Mouse (Mus musculus) sigmoid colon, adult 10 weeks (tissue): ENCODE data around the gene Ost4. TPM values are rescaled to one million over a fixed set of nuclear protein-coding genes. Genes with fewer than 3 reads are reported as not detected.

Experiments
- polyA plus RNA-seq: library from polyadenylated mRNA; stranded (reverse); fragments of 350-450 nt; fragmentation: Illumina TruSeq; extraction: RNeasy Lipid Tissue Mini Kit (QIAGEN cat#74804); gene quantifications from one replicate; pipeline ENCODE4 v1.2.3, GENCODE M21; 2014; ENCODE audit warnings: low read depth, low replicate concordance

Ost4 gene
- polyA plus RNA-seq, result 244 TPM

GRCm38 (mm10) chr5:30907413-30908059, at the start of gene Ost4:
Gene Ost4 (minus strand): TSS chr5:30907788.

DNA sequence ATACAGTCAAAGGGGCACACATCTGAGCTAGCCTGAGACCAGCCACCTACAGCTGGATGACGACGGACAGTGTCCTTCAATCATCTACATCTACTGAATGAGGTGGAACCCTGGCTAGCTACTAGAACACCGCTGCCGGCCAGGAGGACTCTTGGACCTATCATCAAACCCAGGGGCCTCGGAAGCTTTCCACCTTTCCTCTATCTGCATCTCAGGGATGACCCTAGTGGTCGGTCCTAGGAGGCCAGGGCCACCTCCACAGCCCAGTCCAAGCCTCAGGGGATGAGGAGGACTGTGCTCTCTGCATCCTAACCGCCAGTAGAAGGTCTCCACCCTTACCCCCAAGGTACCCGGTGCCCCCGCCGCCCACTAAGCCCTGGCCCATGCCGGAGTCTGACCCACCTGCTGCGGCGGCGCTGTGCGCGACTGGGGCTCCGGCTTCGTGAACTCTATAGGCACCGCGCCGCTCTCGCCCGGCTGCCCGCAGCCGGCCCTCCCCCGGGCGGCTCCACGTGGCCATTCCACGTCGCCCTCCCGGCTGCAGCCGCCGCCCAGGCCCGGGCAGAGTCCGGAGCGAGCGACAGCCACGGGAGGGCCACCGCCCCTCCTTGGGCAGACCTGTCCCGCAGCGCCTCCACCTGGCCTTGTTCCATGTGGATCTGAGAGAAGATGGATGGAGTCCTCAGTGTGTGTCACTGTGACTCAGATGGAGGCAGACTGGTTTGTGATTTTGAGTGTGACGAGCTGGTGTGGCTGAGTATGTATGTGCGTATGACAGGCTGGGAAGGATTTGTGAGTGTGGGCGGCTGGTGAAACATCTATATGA, 37.6 kb upstream of the Ost4 start, which contains the start of gene Cgref1:
Gene Cgref1, minus strand, starts transcription at position 636 of the 826 bp plus-strand sequence.

DNA sequence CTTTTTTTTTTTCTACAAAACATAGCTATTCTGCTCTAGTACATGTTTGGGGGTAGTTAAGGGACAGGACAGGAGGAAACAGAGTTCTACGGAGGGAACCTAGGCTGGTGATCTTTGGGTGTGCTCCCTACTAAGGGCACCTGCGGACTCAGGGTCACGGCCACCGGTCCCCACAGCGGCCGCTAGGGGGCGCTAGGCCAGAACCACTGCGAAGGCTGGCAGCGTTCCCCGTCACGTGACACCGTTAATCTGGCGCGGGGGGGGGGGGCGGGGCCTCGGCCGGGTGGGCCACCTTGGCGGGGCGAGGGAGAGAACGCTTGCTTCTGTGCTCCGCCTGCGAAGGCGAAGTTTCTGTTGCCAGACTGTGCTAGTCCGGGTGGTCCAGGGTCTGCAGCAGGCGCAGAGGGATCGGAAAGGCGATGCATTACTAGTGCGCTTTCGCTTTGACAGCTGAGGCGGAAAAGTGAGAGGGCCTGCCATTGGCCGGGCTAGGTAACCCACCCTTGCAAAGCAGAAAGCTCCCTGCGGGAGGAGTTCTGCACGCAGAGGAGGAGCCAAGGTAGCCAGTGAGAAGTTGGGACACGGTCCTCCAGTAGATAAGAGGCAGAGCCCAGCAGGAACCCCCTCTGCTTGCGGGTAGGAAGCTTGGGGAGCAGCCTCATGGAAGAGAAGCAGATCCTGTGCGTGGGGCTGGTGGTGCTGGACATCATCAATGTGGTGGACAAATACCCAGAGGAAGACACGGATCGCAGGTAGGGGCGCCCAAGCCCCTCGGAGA, 13.9 kb upstream of the Ost4 start, which contains the start of gene Khk:
Gene Khk, plus strand, starts transcription at position 176 of the 778 bp plus-strand sequence.

DNA sequence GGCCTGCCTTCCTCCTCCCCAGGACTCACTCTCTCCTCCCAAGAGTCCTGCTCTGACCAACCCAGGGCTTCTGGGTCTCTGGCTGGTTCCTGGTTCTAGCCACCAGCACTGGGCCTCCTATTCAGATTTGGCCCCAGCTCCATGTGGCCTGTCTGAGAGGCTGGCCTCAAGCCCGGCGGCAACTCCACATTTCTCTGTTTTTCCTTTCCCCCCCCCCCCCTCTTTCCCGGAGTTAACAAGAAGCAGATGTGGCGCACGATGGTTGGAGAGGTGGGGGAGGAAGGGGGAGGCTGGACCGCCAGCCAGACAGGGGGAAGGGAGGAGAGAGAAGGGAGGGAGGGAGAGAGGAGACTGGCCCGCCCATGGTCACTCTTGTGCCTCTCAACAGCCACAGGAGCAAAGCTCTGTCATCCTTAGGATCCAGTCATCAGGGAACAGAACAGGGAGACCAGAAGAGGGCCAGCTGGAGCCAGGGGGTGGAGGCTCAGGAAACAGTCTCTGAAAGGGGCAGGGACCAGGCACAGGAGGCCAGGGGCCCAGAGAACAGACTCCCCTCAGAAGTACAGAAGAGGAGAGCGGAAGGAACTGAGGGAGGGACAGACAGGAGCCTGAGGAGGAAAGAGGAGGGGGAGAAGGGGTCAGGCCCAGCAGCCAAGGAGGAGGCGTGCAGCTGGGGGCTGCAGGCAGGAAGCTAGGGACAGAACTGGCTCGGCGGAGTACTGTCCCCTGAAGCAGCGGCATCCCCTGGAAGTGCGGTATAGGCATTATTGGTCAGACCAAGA, 5.7 kb upstream of the Ost4 start, which contains the start of gene Emilin1:
Gene Emilin1, plus strand, starts transcription at position 343 of the 782 bp plus-strand sequence.

GRCm38 (mm10) chr5:30888337-30889087, 19.1 kb downstream of the Ost4 start, which contains the start of gene Agbl5:
Gene Agbl5 (plus strand): TSS chr5:30888694.

DNA sequence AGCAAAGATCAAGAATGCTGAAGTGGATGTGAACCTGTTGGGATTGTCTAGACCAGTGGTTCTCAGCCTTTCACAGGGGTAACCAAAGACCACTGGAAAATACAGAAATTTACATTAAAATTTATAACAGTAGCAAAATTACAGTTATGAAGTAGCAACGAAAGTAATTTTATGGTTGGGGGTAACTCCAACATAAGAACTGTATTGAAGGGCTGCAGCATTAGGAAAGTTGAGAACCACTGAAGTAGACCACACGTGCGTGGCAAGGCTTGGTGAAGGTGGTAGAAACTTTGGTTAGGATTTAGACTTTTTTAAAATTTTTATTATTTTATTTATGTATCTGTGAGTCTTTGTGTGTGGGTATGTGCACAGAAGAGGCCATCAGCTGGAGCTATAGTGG, 39.9 kb downstream of the Ost4 start, which contains the start of gene Tmem214:
Gene Tmem214, plus strand, starts transcription at position 301 of the 400 bp plus-strand sequence.

Other genes with a start within 250 kb of the Ost4 start
- gene Cenpa, start 241.0 kb downstream of the Ost4 start, polyA plus RNA-seq, result 15.7 TPM
- 0.35 TPM for gene Dpysl5, start 196.2 kb downstream of the Ost4 start, polyA plus RNA-seq
- gene Mapre3, start 93.1 kb downstream of the Ost4 start, polyA plus RNA-seq, result 9.7 TPM
- 16.6 TPM for gene Tmem214, start 39.8 kb downstream of the Ost4 start, polyA plus RNA-seq
- gene Agbl5, start 19.1 kb downstream of the Ost4 start, polyA plus RNA-seq, result 4.6 TPM
- gene Emilin1, start 5.6 kb upstream of the Ost4 start, polyA plus RNA-seq, result 0.22 TPM
- not detected for gene Khk, start 13.6 kb upstream of the Ost4 start, polyA plus RNA-seq
- 7.3 TPM for gene Cgref1, start 37.8 kb upstream of the Ost4 start, polyA plus RNA-seq
- 28.8 TPM for gene Preb, start 52.6 kb upstream of the Ost4 start, polyA plus RNA-seq
- gene Tcf23, start 60.9 kb upstream of the Ost4 start, polyA plus RNA-seq, result 1.1 TPM
- gene Atraid, start 140.5 kb upstream of the Ost4 start, polyA plus RNA-seq, result 79.4 TPM
- 6.1 TPM for gene Slc5a6, start 141.1 kb upstream of the Ost4 start, polyA plus RNA-seq
- 0.85 TPM for gene Cad, start 147.0 kb upstream of the Ost4 start, polyA plus RNA-seq
- not detected for gene Dnajc5g, start 198.5 kb upstream of the Ost4 start, polyA plus RNA-seq
- not detected for gene Slc30a3, start 200.4 kb upstream of the Ost4 start, polyA plus RNA-seq
- not detected for gene Trim54, start 208.9 kb upstream of the Ost4 start, polyA plus RNA-seq
- not detected for gene Ucn, start 231.0 kb upstream of the Ost4 start, polyA plus RNA-seq
- gene Mpv17, start 246.5 kb upstream of the Ost4 start, polyA plus RNA-seq, result 24.2 TPM